17 mouse cellular contexts compared by ENCODE assay signal in genomic region chr4:147897348-147897747, GRCm38 (mm10). TPM values are rescaled to one million over a fixed set of nuclear protein-coding genes. Genes with fewer than 3 reads are reported as not detected.
A peak's percentile ranks its signal among the peaks of the same experiment; 100 is the strongest.
DNase-seq lines count a peak whose midpoint lies in the region; ATAC-seq and TF ChIP-seq lines count a peak whose summit lies in the region.
"Had no signal": no experiment of that assay in that cellular context is flagged by ENCODE, and none has a peak within 500 bp of the region (broad histone marks: within the 10 kb centered on the region; RNA-seq: fewer than 3 reads in every experiment).

No protein-coding gene starts in this region.

- peak overlapping the region; percentile 50; the same call in 1 of the 2 replicates for H3K9ac ChIP-seq in heart, embryonic 12.5 days
- H3K9ac ChIP-seq in kidney, embryonic 16.5 days (replicated peaks; ENCODE audit: low read length), result no peak overlapping the region
- no peak overlapping the region for H3K9ac ChIP-seq in hindbrain, embryonic 16.5 days (ENCODE audit: low read depth, low read length)
- H3K9ac ChIP-seq: embryonic facial prominence, embryonic 15.5 days; forebrain, embryonic 13.5 days; liver, embryonic 15.5 days; neural tube, embryonic 15.5 days had no signal

- intact Hi-C loops in left cerebral cortex, adult 2 months (cut with DNase I), result no loop called here

- H3K27ac ChIP-seq in cerebellum, adult 2 months (ENCODE audit: insufficient read depth, low read length), result peak overlapping the region; percentile 38; the same call in 1 of the 2 replicates
- H3K27ac ChIP-seq in left cerebral cortex, adult 2 months, result peak overlapping the region; percentile 28; the same call in 1 of the 2 replicates
- H3K27ac ChIP-seq in heart, embryonic 12.5 days (ENCODE audit: poor library complexity, severe bottlenecking), result peak overlapping the region; percentile 97
- no peak overlapping the region for H3K27ac ChIP-seq in kidney, embryonic 16.5 days (ENCODE audit: low read length)
- H3K27ac ChIP-seq in hindbrain, embryonic 16.5 days (ENCODE audit: low read depth, low read length), result no peak overlapping the region
- H3K27ac ChIP-seq: embryonic facial prominence, embryonic 15.5 days; forebrain, embryonic 13.5 days; limb, embryonic 10.5 days; liver, embryonic 15.5 days; neural tube, embryonic 15.5 days had no signal

- TF ChIP-seq CTCF in cerebellum, adult 2 months (IDR thresholded peaks at IDR 0.05; ENCODE audit: borderline replicate concordance, insufficient read depth, low read depth, low read length), result no peak
- TF ChIP-seq CTCF in left cerebral cortex, adult 2 months (IDR thresholded peaks at IDR 0.05), result no peak

- no peaks in the 10 kb centered on the region for H3K27me3 ChIP-seq in cerebellum, adult 2 months (ENCODE audit: control insufficient read depth, insufficient read depth, low read length)
- H3K27me3 ChIP-seq in heart, embryonic 12.5 days (replicated peaks), result no peaks in the 10 kb centered on the region
- no peaks in the 10 kb centered on the region for H3K27me3 ChIP-seq in kidney, embryonic 16.5 days (ENCODE audit: insufficient read depth, low read length)
- H3K27me3 ChIP-seq in hindbrain, embryonic 16.5 days (replicated peaks; ENCODE audit: control insufficient read depth, insufficient read depth, low read length), result no peaks in the 10 kb centered on the region
- H3K27me3 ChIP-seq: embryonic facial prominence, embryonic 15.5 days; forebrain, embryonic 13.5 days; liver, embryonic 15.5 days; neural tube, embryonic 15.5 days had no signal

- WGBS in cerebellum, adult 2 months, result 4% methylated on average over 3 of the region's 3 CpGs
- 58% methylated on average over 3 of the region's 3 CpGs for WGBS in heart, embryonic 12.5 days
- 80% methylated on average over 3 of the region's 3 CpGs for WGBS in kidney, embryonic 16.5 days
- WGBS in hindbrain, embryonic 16.5 days, result 92% methylated on average over 3 of the region's 3 CpGs

- peak; percentile 53 to 77 for DNase-seq in cerebellum, adult 2 months
- no peak for DNase-seq in cerebellum, postnatal 4 days (ENCODE audit: low spot score in 2 of 2)
- DNase-seq in left cerebral cortex, adult 2 months (ENCODE audit: extremely low spot score in 1 of 2, low spot score in 2 of 2), result no peak
- no peak for DNase-seq in left cerebral cortex, adult 18-20 months (ENCODE audit: low spot score in 2 of 2)
- peak; percentile 59 for DNase-seq in telencephalon, adult 2 months (ENCODE audit: low read depth, low spot score)
- DNase-seq: adrenal gland, postnatal 10 days; kidney, postnatal 4 days; thymus, adult 2 months had no signal

- peak overlapping the region; percentile 15; the same call in 1 of the 2 replicates for H3K4me2 ChIP-seq in heart, embryonic 12.5 days
- no peak overlapping the region for H3K4me2 ChIP-seq in kidney, embryonic 16.5 days (replicated peaks; ENCODE audit: low read depth, low read length)
- H3K4me2 ChIP-seq in hindbrain, embryonic 16.5 days (ENCODE audit: low read length), result no peak overlapping the region
- H3K4me2 ChIP-seq: embryonic facial prominence, embryonic 15.5 days; forebrain, embryonic 13.5 days; liver, embryonic 15.5 days; neural tube, embryonic 15.5 days had no signal

- no peak overlapping the region for H3K4me3 ChIP-seq in cerebellum, adult 2 months (replicated peaks; ENCODE audit: insufficient read depth, low read depth, low read length)
- H3K4me3 ChIP-seq in left cerebral cortex, adult 2 months, result no peak overlapping the region
- H3K4me3 ChIP-seq in heart, embryonic 12.5 days, result no peak overlapping the region
- H3K4me3 ChIP-seq in kidney, embryonic 16.5 days (ENCODE audit: low read length), result no peak overlapping the region
- H3K4me3 ChIP-seq in hindbrain, embryonic 16.5 days (ENCODE audit: low read length), result no peak overlapping the region
- H3K4me3 ChIP-seq: embryonic facial prominence, embryonic 15.5 days; forebrain, embryonic 13.5 days; limb, embryonic 10.5 days; liver, embryonic 15.5 days; neural tube, embryonic 15.5 days had no signal

- peaks cover 94% of the 10 kb centered on the region for H3K36me3 ChIP-seq in heart, embryonic 12.5 days
- H3K36me3 ChIP-seq in kidney, embryonic 16.5 days (ENCODE audit: insufficient read depth, low read length), result peaks cover 57% of the 10 kb centered on the region
- H3K36me3 ChIP-seq in hindbrain, embryonic 16.5 days (ENCODE audit: control insufficient read depth, insufficient read depth, low read length), result peaks cover 29% of the 10 kb centered on the region

- peak; percentile 34; the same call in 1 of the 2 replicates for ATAC-seq in heart, embryonic 12.5 days (ENCODE audit: insufficient number of reproducible peaks, low FRiP score)
- ATAC-seq in kidney, embryonic 16.5 days (ENCODE audit: low FRiP score, low TSS enrichment), result no peak
- ATAC-seq in hindbrain, embryonic 16.5 days, result no peak
- ATAC-seq: forebrain, embryonic 13.5 days; intestine, embryonic 16.5 days had no signal

- no peaks in the 10 kb centered on the region for H3K9me3 ChIP-seq in heart, embryonic 12.5 days (replicated peaks)
- no peaks in the 10 kb centered on the region for H3K9me3 ChIP-seq in kidney, embryonic 16.5 days (ENCODE audit: low read length)
- no peaks in the 10 kb centered on the region for H3K9me3 ChIP-seq in hindbrain, embryonic 16.5 days (ENCODE audit: control insufficient read depth, low read length)
- H3K9me3 ChIP-seq: embryonic facial prominence, embryonic 15.5 days; forebrain, embryonic 13.5 days; limb, embryonic 10.5 days; liver, embryonic 15.5 days; neural tube, embryonic 15.5 days had no signal

- peaks cover 32% of the 10 kb centered on the region for H3K4me1 ChIP-seq in cerebellum, adult 2 months (ENCODE audit: control insufficient read depth, insufficient read depth, low read length)
- H3K4me1 ChIP-seq in heart, embryonic 12.5 days (replicated peaks), result peaks cover 49% of the 10 kb centered on the region
- H3K4me1 ChIP-seq in kidney, embryonic 16.5 days (ENCODE audit: insufficient read depth, low read length), result no peaks in the 10 kb centered on the region; the same call in 1 of the 2 replicates
- no peaks in the 10 kb centered on the region; the same call in 1 of the 2 replicates for H3K4me1 ChIP-seq in hindbrain, embryonic 16.5 days (ENCODE audit: control insufficient read depth, insufficient read depth, low read depth, low read length)
- H3K4me1 ChIP-seq: embryonic facial prominence, embryonic 15.5 days; forebrain, embryonic 13.5 days; limb, embryonic 10.5 days; liver, embryonic 15.5 days had no signal

- no peak for TF ChIP-seq POLR2A in cerebellum, adult 2 months (IDR thresholded peaks at IDR 0.05; ENCODE audit: borderline replicate concordance, insufficient read depth, low read length)

RNA-seq across cellular contexts. Expression of gene Mfn2, which starts 7.2 kb away (rescaled TPM):
- polyA plus RNA-seq in cerebellum, adult 2 months (2012; rRNA removed), result 112 and 113 TPM in 2 replicates
- total RNA-seq in left cerebral cortex, adult 2 months (2021), result 100 to 1,000 TPM; 181 to 199 TPM
- 100 to 1,000 TPM; 198 to 204 TPM for total RNA-seq in left cerebral cortex, adult 18-20 months (2021)
- 121 and 123 TPM in 2 replicates for polyA plus RNA-seq in heart, embryonic 12.5 days (2016; fragmentation: Nextera tagmentation; extraction: Ambion mirVana)
- polyA plus RNA-seq in kidney, embryonic 16.5 days (2015; fragmentation: Nextera tagmentation; extraction: Ambion mirVana), result 45.4 and 47.1 TPM in 2 replicates
- 107 and 115 TPM in 2 replicates for polyA plus RNA-seq in hindbrain, embryonic 16.5 days (2015; fragmentation: Nextera tagmentation; extraction: Ambion mirVana)

RNA-seq across cellular contexts. Expression of gene Fv1, which starts 28.6 kb away (rescaled TPM):
- 8.6 and 8.7 TPM in 2 replicates for polyA plus RNA-seq in cerebellum, adult 2 months (2012; rRNA removed)
- total RNA-seq in left cerebral cortex, adult 2 months (2021), result 10 to 100 TPM in 1 of 2 experiments, 1 to 10 TPM in 1; 9.9 to 11.8 TPM
- total RNA-seq in left cerebral cortex, adult 18-20 months (2021), result 10 to 100 TPM; 13.0 to 13.1 TPM
- polyA plus RNA-seq in heart, embryonic 12.5 days (2016; fragmentation: Nextera tagmentation; extraction: Ambion mirVana), result 9.0 and 9.1 TPM in 2 replicates
- 12.9 and 13.1 TPM in 2 replicates for polyA plus RNA-seq in kidney, embryonic 16.5 days (2015; fragmentation: Nextera tagmentation; extraction: Ambion mirVana)
- 8.4 and 11.5 TPM in 2 replicates for polyA plus RNA-seq in hindbrain, embryonic 16.5 days (2015; fragmentation: Nextera tagmentation; extraction: Ambion mirVana)

RNA-seq across cellular contexts. Expression of gene Miip, which starts 28.7 kb away (rescaled TPM):
- 58.6 and 59.9 TPM in 2 replicates for polyA plus RNA-seq in cerebellum, adult 2 months (2012; rRNA removed)
- 10 to 100 TPM; 18.6 to 20.3 TPM for total RNA-seq in left cerebral cortex, adult 2 months (2021)
- 10 to 100 TPM; 15.1 to 15.5 TPM for total RNA-seq in left cerebral cortex, adult 18-20 months (2021)
- polyA plus RNA-seq in heart, embryonic 12.5 days (2016; fragmentation: Nextera tagmentation; extraction: Ambion mirVana), result 23.4 and 26.3 TPM in 2 replicates
- 55.3 and 55.4 TPM in 2 replicates for polyA plus RNA-seq in kidney, embryonic 16.5 days (2015; fragmentation: Nextera tagmentation; extraction: Ambion mirVana)
- 37.6 and 38.7 TPM in 2 replicates for polyA plus RNA-seq in hindbrain, embryonic 16.5 days (2015; fragmentation: Nextera tagmentation; extraction: Ambion mirVana)

RNA-seq across cellular contexts. Expression of gene Plod1, which starts 39.2 kb away (rescaled TPM):
- polyA plus RNA-seq in cerebellum, adult 2 months (2012; rRNA removed), result 33.0 and 36.0 TPM in 2 replicates
- total RNA-seq in left cerebral cortex, adult 2 months (2021), result 10 to 100 TPM; 14.2 to 14.4 TPM
- total RNA-seq in left cerebral cortex, adult 18-20 months (2021), result 10 to 100 TPM; 12.1 to 12.6 TPM
- 46.9 and 49.6 TPM in 2 replicates for polyA plus RNA-seq in heart, embryonic 12.5 days (2016; fragmentation: Nextera tagmentation; extraction: Ambion mirVana)
- 58.6 and 61.5 TPM in 2 replicates for polyA plus RNA-seq in kidney, embryonic 16.5 days (2015; fragmentation: Nextera tagmentation; extraction: Ambion mirVana)
- 28.4 and 34.8 TPM in 2 replicates for polyA plus RNA-seq in hindbrain, embryonic 16.5 days (2015; fragmentation: Nextera tagmentation; extraction: Ambion mirVana)

RNA-seq across cellular contexts. Expression of gene 2510039O18Rik, which starts 43.3 kb away (rescaled TPM):
- polyA plus RNA-seq in cerebellum, adult 2 months (2012; rRNA removed), result 34.1 and 34.5 TPM in 2 replicates
- total RNA-seq in left cerebral cortex, adult 2 months (2021), result 10 to 100 TPM; 28.9 to 31.2 TPM
- 10 to 100 TPM; 29.6 to 32.6 TPM for total RNA-seq in left cerebral cortex, adult 18-20 months (2021)
- 24.6 and 24.9 TPM in 2 replicates for polyA plus RNA-seq in heart, embryonic 12.5 days (2016; fragmentation: Nextera tagmentation; extraction: Ambion mirVana)
- 10.4 and 13.9 TPM in 2 replicates for polyA plus RNA-seq in kidney, embryonic 16.5 days (2015; fragmentation: Nextera tagmentation; extraction: Ambion mirVana)
- polyA plus RNA-seq in hindbrain, embryonic 16.5 days (2015; fragmentation: Nextera tagmentation; extraction: Ambion mirVana), result 8.0 and 10.6 TPM in 2 replicates

Comparison
In these comparisons a context has a peak if more than half of its experiments do, and no peak if none do; other contexts are left out.
1. DNase-seq: peak in cerebellum, adult 2 months (2 of 2) and telencephalon, adult 2 months (single experiment); none in cerebellum, postnatal 4 days (0 of 2), left cerebral cortex, adult 2 months (0 of 2) and left cerebral cortex, adult 18-20 months (0 of 2).
2. H3K27ac ChIP-seq: peak in cerebellum, adult 2 months (single experiment), left cerebral cortex, adult 2 months (single experiment) and heart, embryonic 12.5 days (single experiment); none in kidney, embryonic 16.5 days (single experiment) and hindbrain, embryonic 16.5 days (single experiment).